Mouse (Mus musculus) lung, adult 2 months (tissue): ENCODE data around the gene Mgat4a.
A peak's percentile ranks its signal among the peaks of the same experiment; 100 is the strongest.

ENCODE experiments used
- CTCF ChIP-seq: fragments of 200-500 bp; IDR thresholded peaks from 2 replicates; pipeline ENCODE4 v1.5.1; 2011; ENCODE audit warnings: mild to moderate bottlenecking, low read length, control low read depth; ENCODE audit not compliant: insufficient read depth
- POLR2A ChIP-seq: fragments of 200-500 bp; IDR thresholded peaks from 2 replicates; pipeline ENCODE4 v1.6.1; 2011; ENCODE audit warnings: low read depth, mild to moderate bottlenecking, control low read depth, low read length, borderline replicate concordance; ENCODE audit errors: extremely low read depth

DNA sequence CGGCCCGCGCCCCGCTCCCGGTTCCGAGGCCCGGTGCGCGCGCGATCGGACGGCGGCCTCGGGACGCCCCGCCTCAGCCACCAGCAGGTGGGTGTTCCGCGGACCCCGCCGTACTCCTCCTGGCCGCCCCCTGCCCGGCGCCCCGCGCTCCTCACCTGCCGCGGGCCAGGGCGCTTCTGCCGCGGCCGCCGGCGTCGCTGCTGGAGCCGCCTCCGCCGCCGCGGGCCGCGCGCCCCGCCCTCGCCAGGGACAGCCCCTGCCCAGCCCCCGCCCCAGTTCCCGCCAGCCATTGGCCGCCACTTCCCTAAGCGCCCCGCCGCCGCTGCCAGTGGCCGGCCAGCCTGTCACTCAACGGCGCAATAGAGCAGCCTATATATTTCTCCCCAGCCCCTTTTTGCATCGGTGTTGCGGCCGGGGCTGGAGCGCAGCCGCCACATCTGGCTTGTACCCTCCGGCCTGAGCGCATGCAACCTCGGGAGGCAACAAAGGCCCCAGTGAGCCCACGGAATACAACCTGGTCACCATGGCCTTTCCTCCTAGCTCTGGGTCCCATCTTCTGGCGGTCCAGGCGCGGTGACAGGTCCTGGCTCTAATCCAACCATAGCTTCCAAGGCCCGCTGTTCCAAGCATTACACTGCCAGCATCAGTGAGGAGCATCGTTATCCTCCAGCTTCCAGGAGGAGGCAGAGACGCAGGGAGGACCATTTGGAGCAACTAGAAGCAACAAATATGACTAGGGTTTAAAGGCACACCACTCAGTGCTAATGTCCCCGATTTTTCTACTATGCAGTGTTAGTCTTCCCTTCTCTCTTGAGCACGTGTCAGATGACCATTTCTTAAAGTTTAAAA, at the start of gene Mgat4a:
- no peak for TF ChIP-seq CTCF
- TF ChIP-seq POLR2A: peak; percentile 66; the same call in 1 of the 2 replicates
